Mouse (Mus musculus) CH12.LX (cell line): ENCODE results near the gene Dclk3. TPM values are rescaled to one million over a fixed set of nuclear protein-coding genes. Genes with fewer than 3 reads are reported as not detected.

Experiments
- DNase-seq: peaks from one replicate; pipeline ENCODE4 v3.0.0-alpha.2; 2013; ENCODE audit errors: extremely low read depth
- H3K27ac ChIP-seq: 2 replicates; pipeline ENCODE4 v1.5.1; 2012; ENCODE audit warnings: low read depth, mild to moderate bottlenecking, control low read depth, moderate library complexity; ENCODE audit not compliant: insufficient read depth
- H3K27me3 ChIP-seq: replicated peaks from 2 replicates; pipeline ENCODE3; 2012; ENCODE audit warnings: inconsistent platforms
- H3K36me3 ChIP-seq, 2 experiments: replicated peaks in 1 of 2; 2 replicates each; pipeline versions ENCODE3 to v1.6.1; 2012; ENCODE audit warnings: inconsistent platforms in 1 of 2, low read length in 1 of 2, mild to moderate bottlenecking in 1 of 2, mixed read lengths in 1 of 2, moderate library complexity in 1 of 2; ENCODE audit not compliant: control insufficient read depth in 1 of 2, insufficient read depth in 1 of 2
- H3K4me1 ChIP-seq, 2 experiments: 2 replicates each; pipeline ENCODE4 v1.6.1; 2012; ENCODE audit warnings: inconsistent platforms in 1 of 2, moderate library complexity in 1 of 2; ENCODE audit not compliant: insufficient read depth in 2 of 2, control insufficient read depth in 1 of 2
- H3K4me2 ChIP-seq: 2 replicates; pipeline ENCODE4 v1.6.1; 2012; ENCODE audit warnings: low read depth, mild to moderate bottlenecking, control low read depth; ENCODE audit not compliant: poor library complexity, insufficient read depth, severe bottlenecking
- H3K4me3 ChIP-seq, 3 experiments: fragments of 150-350 bp in 1 of 3; sonication (generic) in 1 of 3; replicated peaks in 1 of 3; 2 replicates each; pipeline versions ENCODE3 to v1.5.1; 2011 to 2012; ENCODE audit warnings: low read depth in 2 of 3, low read length in 2 of 3, mild to moderate bottlenecking in 2 of 3, moderate library complexity in 2 of 3, control low read depth in 1 of 3, improper control_type of control experiment in 1 of 3, inconsistent platforms in 1 of 3, mixed read lengths in 1 of 3; ENCODE audit not compliant: poor library complexity in 1 of 3
- H3K79me2 ChIP-seq: replicated peaks from 2 replicates; pipeline ENCODE4 v1.6.1; 2012; ENCODE audit warnings: mild to moderate bottlenecking, moderate library complexity; ENCODE audit not compliant: control insufficient read depth, poor library complexity, insufficient read depth, severe bottlenecking; ENCODE audit errors: extremely low read depth
- H3K9ac ChIP-seq: 2 replicates; pipeline ENCODE4 v1.6.1; 2012; ENCODE audit warnings: low read depth, mild to moderate bottlenecking, control low read depth, moderate library complexity; ENCODE audit not compliant: insufficient read depth
- H3K9me3 ChIP-seq: replicated peaks from 2 replicates; pipeline ENCODE3; 2012; ENCODE audit warnings: low read length, inconsistent platforms, mixed read lengths
- BHLHE40 ChIP-seq: IDR thresholded peaks from 2 replicates; pipeline ENCODE4 v1.6.1; 2011; ENCODE audit warnings: mild to moderate bottlenecking, low read depth, low read length, improper control_type of control experiment
- CHD2 ChIP-seq: IDR thresholded peaks from 2 replicates; pipeline ENCODE4 v1.6.1; 2011; ENCODE audit warnings: low read length, improper control_type of control experiment
- CTCF ChIP-seq, 2 experiments: IDR thresholded peaks in 1 of 2; conservative IDR thresholded peaks in 1 of 2; 2 replicates each; pipeline ENCODE4 v1.5.1; 2011 to 2012; ENCODE audit warnings: low read depth in 2 of 2, low read length in 2 of 2, improper control_type of control experiment in 1 of 2, inconsistent platforms in 1 of 2, mild to moderate bottlenecking in 1 of 2, moderate library complexity in 1 of 2
- ELF1 ChIP-seq: IDR thresholded peaks from 2 replicates; pipeline ENCODE4 v1.6.1; 2014; ENCODE audit warnings: low read depth, mild to moderate bottlenecking, inconsistent platforms, low read length, improper control_type of control experiment
- ETS1 ChIP-seq: conservative IDR thresholded peaks from 2 replicates; pipeline ENCODE4 v1.6.1; 2012; ENCODE audit warnings: low read depth, mild to moderate bottlenecking, inconsistent platforms, low read length, improper control_type of control experiment, moderate library complexity
- JUN ChIP-seq: IDR thresholded peaks from 2 replicates; pipeline ENCODE4 v1.6.1; 2011; ENCODE audit warnings: low read depth, mild to moderate bottlenecking, low read length, improper control_type of control experiment, moderate library complexity; ENCODE audit not compliant: insufficient read depth
- JUND ChIP-seq: conservative IDR thresholded peaks from 2 replicates; pipeline ENCODE4 v1.6.1; 2011; ENCODE audit warnings: low read depth, low read length, improper control_type of control experiment
- MAFK ChIP-seq: IDR thresholded peaks from 2 replicates; pipeline ENCODE4 v1.6.1; 2011; ENCODE audit warnings: low read length, improper control_type of control experiment; ENCODE audit not compliant: insufficient replicate concordance
- MAX ChIP-seq: IDR thresholded peaks from 2 replicates; pipeline ENCODE4 v1.6.1; 2011; ENCODE audit warnings: low read length, improper control_type of control experiment
- MAZ ChIP-seq: IDR thresholded peaks from 2 replicates; pipeline ENCODE4 v1.6.1; 2012; ENCODE audit warnings: low read depth, mild to moderate bottlenecking, inconsistent platforms, low read length, improper control_type of control experiment, moderate library complexity
- MEF2A ChIP-seq: IDR thresholded peaks from 2 replicates; pipeline ENCODE4 v1.6.1; 2014; ENCODE audit warnings: low read depth, mild to moderate bottlenecking, inconsistent platforms, low read length, improper control_type of control experiment, borderline replicate concordance
- MXI1 ChIP-seq: IDR thresholded peaks from 2 replicates; pipeline ENCODE4 v1.6.1; 2011; ENCODE audit warnings: mild to moderate bottlenecking, low read depth, low read length, improper control_type of control experiment
- NELFE ChIP-seq: IDR thresholded peaks from 2 replicates; pipeline ENCODE4 v1.6.1; 2011; ENCODE audit warnings: low read depth, low read length, improper control_type of control experiment
- NRF1 ChIP-seq: IDR thresholded peaks from 2 replicates; pipeline ENCODE4 v1.6.1; 2014; ENCODE audit warnings: low read depth, mild to moderate bottlenecking, inconsistent platforms, low read length, improper control_type of control experiment, moderate library complexity
- RAD21 ChIP-seq: IDR thresholded peaks from 2 replicates; pipeline ENCODE4 v1.6.1; 2011; ENCODE audit warnings: low read depth, mild to moderate bottlenecking, low read length, improper control_type of control experiment, moderate library complexity
- RCOR1 ChIP-seq: conservative IDR thresholded peaks from 2 replicates; pipeline ENCODE4 v1.6.1; 2012; ENCODE audit warnings: low read depth, mild to moderate bottlenecking, inconsistent platforms, low read length, improper control_type of control experiment
- UBTF ChIP-seq: IDR thresholded peaks from 2 replicates; pipeline ENCODE4 v1.6.1; 2012; ENCODE audit warnings: low read depth, mild to moderate bottlenecking, inconsistent platforms, low read length, improper control_type of control experiment, moderate library complexity
- ZC3H11A ChIP-seq: IDR thresholded peaks from 2 replicates; pipeline ENCODE4 v1.6.1; 2012; ENCODE audit warnings: low read depth, mild to moderate bottlenecking, inconsistent platforms, low read length, improper control_type of control experiment
- ZKSCAN1 ChIP-seq: IDR thresholded peaks from 2 replicates; pipeline ENCODE4 v1.6.1; 2012; ENCODE audit warnings: low read depth, inconsistent platforms, low read length, improper control_type of control experiment, borderline replicate concordance
- dilution Hi-C: fragments of 300-500 bp; cut with MboI; formaldehyde crosslinking; loops from 2 replicates; pipeline ENCODE4 v1.14.3; 2020; ENCODE audit warnings: low sequenced_read_pairs; ENCODE audit not compliant: extremely low pct_unique_long_range_greater_than_20kb, extremely low pct_ligation_motif_present
- in situ Hi-C: fragments of 300-500 bp; cut with MboI; formaldehyde crosslinking; loops from 3 replicates; pipeline ENCODE4 v1.14.3; 2019; ENCODE audit warnings: low sequenced_read_pairs, low pct_ligation_motif_present, low pct_unique_long_range_greater_than_20kb, mixed read lengths
- polyA plus RNA-seq: library from polyadenylated mRNA; unstranded; fragments of >175 nt; gene quantifications from 2 replicates; pipeline ENCODE4 v1.2.1, GENCODE M21; 2012; ENCODE audit warnings: low read depth; ENCODE audit not compliant: insufficient read length
- total RNA-seq, 2 experiments: library from RNA; depleted of rRNA; stranded (reverse); fragments of 300-350 nt in 1 of 2; fragments of >200 nt in 1 of 2; gene quantifications; 2 replicates each; pipeline ENCODE4 v1.2.3; 2012 to 2014

Dclk3 gene
- total and polyA plus RNA-seq, 3 experiments = 0.17 to 1.1 (median 0.33) TPM

- dilution Hi-C loops = no loop called here
- H3K27me3 ChIP-seq = peaks cover 15% of the 10 kb centered on the region
- no peak overlapping the region for H3K4me2 ChIP-seq
- no peaks in the 10 kb centered on the region for H3K36me3 ChIP-seq
- in situ Hi-C loops = no loop called here
- H3K27ac ChIP-seq = no peak overlapping the region
- DNase-seq = no peak
- H3K9ac ChIP-seq = no peak overlapping the region
- no peaks in the 10 kb centered on the region for H3K9me3 ChIP-seq
- H3K79me2 ChIP-seq = no peaks in the 10 kb centered on the region
- no peaks in the 10 kb centered on the region for H3K4me1 ChIP-seq
- H3K4me3 ChIP-seq = no peak overlapping the region
- TF ChIP-seq BHLHE40 = no peak
- TF ChIP-seq ETS1 = no peak
- TF ChIP-seq ZKSCAN1 = no peak
- no peak for TF ChIP-seq MXI1
- no peak for TF ChIP-seq ZC3H11A
Observed at GRCm38 (mm10) chr9:111515536-111515935, 76.7 kb downstream of the Dclk3 start.

DNA sequence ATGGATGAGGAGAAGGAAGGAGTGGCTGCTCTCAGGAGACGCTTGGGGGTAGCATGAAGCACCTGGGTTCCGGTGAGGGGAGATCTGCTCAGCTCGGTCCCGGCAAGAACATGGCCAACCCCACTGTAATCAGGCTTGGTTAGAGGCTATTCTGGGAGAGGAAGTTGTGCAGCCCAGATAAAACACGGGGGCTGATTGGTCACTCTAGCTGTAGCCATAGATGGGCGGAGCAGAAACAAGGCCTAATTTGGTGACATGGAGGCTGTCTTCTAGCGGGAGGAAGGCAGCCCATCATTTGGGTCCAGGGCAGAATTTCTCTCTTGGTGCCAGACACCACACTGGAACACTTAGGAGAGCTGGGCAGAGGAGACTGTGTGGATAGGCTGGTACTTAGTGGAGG lies 83.3 kb downstream of the Dclk3 start:
- Histone ChIP-seq H3K9ac (no peak overlapping the region), H3K27me3 (peaks cover 28% of the 10 kb centered on the region), H3K27ac (no peak overlapping the region), H3K36me3 (no peaks in the 10 kb centered on the region), H3K9me3 (no peaks in the 10 kb centered on the region), H3K4me2 (no peak overlapping the region), H3K4me1 (no peaks in the 10 kb centered on the region), H3K79me2 (no peaks in the 10 kb centered on the region), H3K4me3 (no peak overlapping the region)
- dilution Hi-C loops (no loop called here), in situ Hi-C loops (no loop called here)
- TF ChIP-seq MEF2A (no peak), CHD2 (no peak), JUN (no peak), CTCF (conservative IDR thresholded peaks at IDR 0.05 in 1 of 2, IDR thresholded peaks at IDR 0.05 in 1 of 2; ENCODE audit: low read depth in 2 of 2, low read length in 2 of 2) (no peak), NELFE (no peak), ELF1 (no peak), MAZ (no peak), UBTF (no peak), MXI1 (no peak), RCOR1 (no peak)
- no peak for DNase-seq

- no peaks in the 10 kb centered on the region for H3K79me2 ChIP-seq
- no peaks in the 10 kb centered on the region for H3K36me3 ChIP-seq
- H3K4me3 ChIP-seq = no peak overlapping the region
- H3K4me1 ChIP-seq = no peaks in the 10 kb centered on the region
- DNase-seq = no peak
- no peak overlapping the region for H3K9ac ChIP-seq
- in situ Hi-C loops = no loop called here
- no peak overlapping the region for H3K27ac ChIP-seq
- dilution Hi-C loops = no loop called here
- H3K4me2 ChIP-seq = no peak overlapping the region
- no peaks in the 10 kb centered on the region for H3K9me3 ChIP-seq
- peaks cover 28% of the 10 kb centered on the region for H3K27me3 ChIP-seq
- no peak for TF ChIP-seq NRF1
- TF ChIP-seq MAFK = no peak
- no peak for TF ChIP-seq MAX
- no peak for TF ChIP-seq JUN
- TF ChIP-seq RAD21 = no peak
- no peak for TF ChIP-seq JUND
Observed at GRCm38 (mm10) chr9:111523111-111523510, 84.2 kb downstream of the Dclk3 start.
